Mouse (Mus musculus): ENCODE results near the gene Zcchc4. TPM values are rescaled to one million over a fixed set of nuclear protein-coding genes. Genes with fewer than 3 reads are reported as not detected.

Zcchc4 gene
- total and polyA plus RNA-seq, 3 experiments: 0.67 to 1.0 TPM; not detected in 1

DNA sequence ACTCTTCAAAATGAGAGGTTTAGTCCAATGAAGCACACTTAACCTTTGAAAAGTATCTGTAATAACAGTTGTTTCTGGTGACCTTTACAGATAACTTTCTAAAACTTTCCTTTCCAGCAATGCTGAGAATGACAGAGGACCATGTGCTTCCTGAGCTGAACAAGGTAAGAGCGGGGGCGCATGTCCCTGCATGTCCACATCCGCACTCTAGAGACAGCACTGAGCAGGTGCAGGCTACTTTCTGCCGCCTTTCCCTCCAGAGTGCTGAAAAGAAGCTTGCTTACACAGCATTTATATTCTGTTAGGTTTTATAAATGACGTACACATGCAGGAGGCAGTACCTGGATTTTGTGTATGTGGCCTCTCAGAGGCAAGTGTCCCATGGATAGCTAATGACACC lies 80.5 kb downstream of the Zcchc4 start:
- TF ChIP-seq USF2 (IDR thresholded peaks at IDR 0.05; ENCODE audit: borderline replicate concordance in 1 of 2, insufficient read depth in 1 of 2, low read depth in 1 of 2, low read length in 2 of 2): no peak
- TF ChIP-seq MYB (IDR thresholded peaks at IDR 0.05; ENCODE audit: low read depth, low read length): no peak
- TF ChIP-seq CTCF (IDR thresholded peaks at IDR 0.05 in 2 of 3, conservative IDR thresholded peaks at IDR 0.05 in 1 of 3; ENCODE audit: control insufficient read depth in 1 of 3, insufficient read depth in 1 of 3, low read depth in 2 of 3, low read length in 3 of 3, poor library complexity in 1 of 3, severe bottlenecking in 1 of 3): no peak; a peak in 1 of 6 replicates
- no peak for TF ChIP-seq SMC3 (IDR thresholded peaks at IDR 0.05; ENCODE audit: low read depth, low read length)
- TF ChIP-seq USF1 (IDR thresholded peaks at IDR 0.05; ENCODE audit: low read depth, low read length): no peak
- no peak for TF ChIP-seq CHD2 (IDR thresholded peaks at IDR 0.05; ENCODE audit: low read length)
- no peak for TF ChIP-seq TAL1 (IDR thresholded peaks at IDR 0.05; ENCODE audit: low read length)
- TF ChIP-seq MYC (IDR thresholded peaks at IDR 0.05; ENCODE audit: low read depth, low read length): no peak
- no peak for TF ChIP-seq CHD1 (IDR thresholded peaks at IDR 0.05; ENCODE audit: low read depth, low read length)
- TF ChIP-seq NELFE (IDR thresholded peaks at IDR 0.05; ENCODE audit: low read depth, low read length): no peak
- TF ChIP-seq ELF1 (IDR thresholded peaks at IDR 0.05; ENCODE audit: low read depth, low read length): no peak
- TF ChIP-seq HCFC1 (IDR thresholded peaks at IDR 0.05; ENCODE audit: low read depth, low read length): no peak
- no peak for TF ChIP-seq ZKSCAN1 (IDR thresholded peaks at IDR 0.05; ENCODE audit: low read depth, low read length)
- TF ChIP-seq NRF1 (IDR thresholded peaks at IDR 0.05; ENCODE audit: insufficient read depth, low read depth, low read length, poor library complexity, severe bottlenecking): no peak
- TF ChIP-seq E2F4 (IDR thresholded peaks at IDR 0.05; ENCODE audit: borderline replicate concordance, low read depth, low read length): no peak
- TF ChIP-seq EP300 (IDR thresholded peaks at IDR 0.05; ENCODE audit: low read depth in 1 of 2, low read length in 2 of 2): no peak
- TF ChIP-seq POLR2AphosphoS5 (IDR thresholded peaks at IDR 0.05; ENCODE audit: borderline replicate concordance, low read depth, low read length): no peak
- TF ChIP-seq MXI1 (IDR thresholded peaks at IDR 0.05; ENCODE audit: low read depth, low read length): no peak
- TF ChIP-seq BHLHE40 (IDR thresholded peaks at IDR 0.05; ENCODE audit: borderline replicate concordance, low read depth, low read length): no peak
- no peak for TF ChIP-seq UBTF (IDR thresholded peaks at IDR 0.05; ENCODE audit: borderline replicate concordance, insufficient read depth, low read depth, low read length)
- H3K9me3 ChIP-seq (replicated peaks; ENCODE audit: insufficient read depth, low read length): no peaks in the 10 kb centered on the region
- no peak overlapping the region for H3K27ac ChIP-seq (ENCODE audit: control insufficient read depth, low read depth, low read length)
- H3K4me3 ChIP-seq (ENCODE audit: control insufficient read depth in 1 of 2, insufficient read depth in 1 of 2, low read depth in 2 of 2, low read length in 2 of 2): no peak overlapping the region
- H3K27me3 ChIP-seq (ENCODE audit: control insufficient read depth in 1 of 2, insufficient read depth in 2 of 2, low read length in 2 of 2): no peaks in the 10 kb centered on the region
- DNase-seq (ENCODE audit: low read depth, low spot score): peak; percentile 21
- no peak overlapping the region for H3K9ac ChIP-seq (ENCODE audit: control insufficient read depth, low read depth, low read length, poor library complexity, severe bottlenecking)
- peaks cover 0 to 23% of the 10 kb centered on the region in 2 experiments; a peak in 2 of 4 replicates for H3K36me3 ChIP-seq (ENCODE audit: control insufficient read depth in 1 of 2, insufficient read depth in 2 of 2, low read length in 2 of 2)
- no peaks in the 10 kb centered on the region for H3K4me1 ChIP-seq (ENCODE audit: control insufficient read depth in 1 of 2, insufficient read depth in 2 of 2, low read length in 2 of 2)
- no peaks in the 10 kb centered on the region for H3K79me2 ChIP-seq (ENCODE audit: control insufficient read depth, insufficient read depth, low read length, poor library complexity)

DNA sequence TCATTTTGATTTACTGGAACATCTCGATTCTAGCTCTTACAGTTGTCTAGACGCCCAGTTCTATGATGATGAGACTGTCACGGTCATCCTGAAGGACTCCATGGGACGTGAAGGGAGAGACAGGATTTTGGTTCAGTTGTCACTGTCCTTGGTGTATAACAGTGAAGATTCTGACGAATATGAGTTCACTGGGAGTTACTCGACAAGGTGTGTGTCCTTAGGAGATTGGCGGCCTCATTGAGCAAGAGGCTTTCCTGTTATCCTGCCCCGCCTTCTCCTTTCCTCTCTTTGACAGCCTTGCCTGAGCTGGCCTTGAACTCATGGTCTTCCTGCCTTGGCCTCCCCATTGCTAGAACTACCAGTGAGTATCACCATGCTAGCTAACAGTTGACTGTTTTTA lies 89.2 kb downstream of the Zcchc4 start:
- no peak for DNase-seq (ENCODE audit: low read depth, low spot score)
- no peak overlapping the region for H3K9ac ChIP-seq (ENCODE audit: control insufficient read depth, low read depth, low read length, poor library complexity, severe bottlenecking)
- TF ChIP-seq UBTF (IDR thresholded peaks at IDR 0.05; ENCODE audit: borderline replicate concordance, insufficient read depth, low read depth, low read length) (no peak), MAFK (IDR thresholded peaks at IDR 0.05; ENCODE audit: borderline replicate concordance, low read depth, low read length) (no peak), POLR2AphosphoS2 (IDR thresholded peaks at IDR 0.05; ENCODE audit: low read length) (no peak), MAZ (IDR thresholded peaks at IDR 0.05; ENCODE audit: low read depth, low read length) (no peak), TCF12 (IDR thresholded peaks at IDR 0.05; ENCODE audit: low read depth, low read length) (no peak)
- no peaks in the 10 kb centered on the region for H3K4me1 ChIP-seq (ENCODE audit: control insufficient read depth in 1 of 2, insufficient read depth in 2 of 2, low read length in 2 of 2)
- no peak overlapping the region for H3K4me3 ChIP-seq (ENCODE audit: control insufficient read depth in 1 of 2, insufficient read depth in 1 of 2, low read depth in 2 of 2, low read length in 2 of 2)
- H3K27me3 ChIP-seq (ENCODE audit: control insufficient read depth in 1 of 2, insufficient read depth in 2 of 2, low read length in 2 of 2): no peaks in the 10 kb centered on the region
- peaks cover 0 to 16% of the 10 kb centered on the region in 2 experiments; a peak in 2 of 4 replicates for H3K36me3 ChIP-seq (ENCODE audit: control insufficient read depth in 1 of 2, insufficient read depth in 2 of 2, low read length in 2 of 2)
- H3K9me3 ChIP-seq (replicated peaks; ENCODE audit: insufficient read depth, low read length): no peaks in the 10 kb centered on the region
- H3K27ac ChIP-seq (ENCODE audit: control insufficient read depth, low read depth, low read length): no peak overlapping the region
- no peaks in the 10 kb centered on the region for H3K79me2 ChIP-seq (ENCODE audit: control insufficient read depth, insufficient read depth, low read length, poor library complexity)

Measured in MEL (cell line).